Mouse (Mus musculus) liver, embryonic 13.5 days (tissue): Measurements from ENCODE around the gene Rtl10. TPM values are rescaled to one million over a fixed set of nuclear protein-coding genes. Genes with fewer than 3 reads are reported as not detected.
"Not testable (repeated sequence)": the region's sequence is repeated elsewhere in the genome, so short reads cannot be mapped to it uniquely, and the experiment has no call there.

Source experiments
- ATAC-seq: fragments of 200-750 bp; cut with Nextera tagmentation; 2 replicates; pipeline ENCODE4 v1.8.0; 2017; ENCODE audit warnings: low read depth, mild to moderate bottlenecking, moderate number of reproducible peaks, moderate library complexity
- DNase-seq: peaks from one replicate; pipeline ENCODE4 v3.0.0; 2022
- H3K27ac ChIP-seq: fragments of 300-500 bp; sonication (generic); 2 replicates; pipeline ENCODE4 v1.5.1; 2015; ENCODE audit warnings: moderate library complexity, mild to moderate bottlenecking, inconsistent platforms
- H3K27me3 ChIP-seq: fragments of 300-500 bp; sonication (generic); 2 replicates; pipeline ENCODE4 v1.6.1; 2015; ENCODE audit warnings: mild to moderate bottlenecking, inconsistent platforms
- H3K36me3 ChIP-seq: fragments of 300-500 bp; sonication (generic); 2 replicates; pipeline ENCODE4 v1.6.1; 2015; ENCODE audit warnings: mild to moderate bottlenecking, inconsistent platforms
- H3K4me1 ChIP-seq: fragments of 300-500 bp; sonication (generic); replicated peaks from 2 replicates; pipeline ENCODE4 v1.6.1; 2015; ENCODE audit warnings: inconsistent platforms
- H3K4me2 ChIP-seq: fragments of 300-500 bp; sonication (generic); 2 replicates; pipeline ENCODE4 v1.6.1; 2015; ENCODE audit warnings: inconsistent platforms, mild to moderate bottlenecking, moderate library complexity
- H3K4me3 ChIP-seq: fragments of 300-500 bp; sonication (generic); replicated peaks from 2 replicates; pipeline ENCODE4 v1.5.1; 2015; ENCODE audit warnings: mild to moderate bottlenecking, inconsistent platforms
- H3K9ac ChIP-seq: fragments of 300-500 bp; sonication (generic); 2 replicates; pipeline ENCODE4 v1.6.1; 2015; ENCODE audit warnings: mild to moderate bottlenecking, inconsistent platforms
- H3K9me3 ChIP-seq: fragments of 300-500 bp; sonication (generic); replicated peaks from 2 replicates; pipeline ENCODE4 v1.6.1; 2016; ENCODE audit warnings: inconsistent platforms
- WGBS: fragments of 180-500 bp; shearing (Covaris S2); methylation state at CpG from one replicate; pipeline ENCODE4 v1.1.7; 2015; ENCODE audit not compliant: insufficient replicate concordance; 5-methylcytosine and 5-hydroxymethylcytosine counted together
- polyA plus RNA-seq: library from polyadenylated mRNA; unstranded; fragments of >200 nt; fragmentation: Nextera tagmentation; extraction: Ambion mirVana; gene quantifications from 2 replicates; pipeline ENCODE4 v1.2.1, GENCODE M21; 2015

Gene Rtl10
- polyA plus RNA-seq, 1 experiment from 2014 or later: 1.9 TPM

- peaks cover 12% of the 10 kb centered on the region for H3K36me3 ChIP-seq
- H3K9ac ChIP-seq: no peak overlapping the region
- no peak overlapping the region for H3K4me3 ChIP-seq
- no peaks in the 10 kb centered on the region for H3K4me1 ChIP-seq
- no peaks in the 10 kb centered on the region for H3K27me3 ChIP-seq
- H3K9me3 ChIP-seq: no peaks in the 10 kb centered on the region
- 57% methylated on average over 1 of the region's 1 CpGs for WGBS
- DNase-seq (no peak), ATAC-seq (no peak)
- H3K27ac ChIP-seq: no peak overlapping the region
- no peak overlapping the region for H3K4me2 ChIP-seq
Measured at GRCm38 (mm10) chr16:18507200-18507549, 8.5 kb downstream of the Rtl10 start.

- Histone ChIP-seq H3K4me2 (no peak overlapping the region), H3K9me3 (no peaks in the 10 kb centered on the region), H3K27me3 (no peaks in the 10 kb centered on the region), H3K4me1 (no peaks in the 10 kb centered on the region), H3K27ac (no peak overlapping the region), H3K9ac (no peak overlapping the region), H3K36me3 (no peaks in the 10 kb centered on the region), H3K4me3 (no peak overlapping the region)
- ATAC-seq (no peak), DNase-seq (no peak)
- 72% methylated on average over 5 of the region's 5 CpGs for WGBS
Measured at GRCm38 (mm10) chr16:18511741-18512140, 13.0 kb downstream of the Rtl10 start.

GRCm38 (mm10) chr16:18513508-18513907, 14.8 kb downstream of the Rtl10 start:
- Histone ChIP-seq H3K4me3 (no peak overlapping the region), H3K9me3 (no peaks in the 10 kb centered on the region), H3K4me1 (no peaks in the 10 kb centered on the region), H3K36me3 (no peaks in the 10 kb centered on the region), H3K27me3 (no peaks in the 10 kb centered on the region), H3K27ac (no peak overlapping the region), H3K9ac (no peak overlapping the region), H3K4me2 (no peak overlapping the region)
- 73% methylated on average over 6 of the region's 6 CpGs for WGBS
- no peak for ATAC-seq
- no peak for DNase-seq

- DNase-seq (no peak), ATAC-seq (no peak)
- Histone ChIP-seq H3K36me3 (no peaks in the 10 kb centered on the region), H3K9ac (no peak overlapping the region), H3K4me1 (no peaks in the 10 kb centered on the region), H3K27ac (no peak overlapping the region), H3K27me3 (no peaks in the 10 kb centered on the region), H3K4me2 (no peak overlapping the region), H3K9me3 (no peaks in the 10 kb centered on the region), H3K4me3 (no peak overlapping the region)
Measured at GRCm38 (mm10) chr16:18518091-18518490, 19.4 kb downstream of the Rtl10 start.

- no peak overlapping the region for H3K4me3 ChIP-seq
- DNase-seq (no peak), ATAC-seq (no peak)
- H3K9me3 ChIP-seq: no peaks in the 10 kb centered on the region
- H3K4me1 ChIP-seq: no peaks in the 10 kb centered on the region
- no peaks in the 10 kb centered on the region for H3K36me3 ChIP-seq
- H3K27me3 ChIP-seq: no peaks in the 10 kb centered on the region
- no peak overlapping the region for H3K4me2 ChIP-seq
- no peak overlapping the region for H3K9ac ChIP-seq
- WGBS: 84% methylated on average over 8 of the region's 8 CpGs
- no peak overlapping the region for H3K27ac ChIP-seq
Measured at GRCm38 (mm10) chr16:18523563-18524245, 25.0 kb downstream of the Rtl10 start.

- Histone ChIP-seq H3K9ac (no peak overlapping the region), H3K36me3 (no peaks in the 10 kb centered on the region), H3K4me2 (no peak overlapping the region), H3K4me3 (no peak overlapping the region), H3K27ac (no peak overlapping the region), H3K27me3 (no peaks in the 10 kb centered on the region), H3K4me1 (no peaks in the 10 kb centered on the region), H3K9me3 (no peaks in the 10 kb centered on the region)
- DNase-seq (no peak), ATAC-seq (no peak)
- 83% methylated on average over 5 of the region's 5 CpGs for WGBS
Measured at GRCm38 (mm10) chr16:18528656-18529055, 30.0 kb downstream of the Rtl10 start.

GRCm38 (mm10) chr16:18533061-18533460, 34.4 kb downstream of the Rtl10 start:
- WGBS: 86% methylated on average over 7 of the region's 7 CpGs
- not testable (repeated sequence) for H3K4me1 ChIP-seq, H3K27me3 ChIP-seq, H3K4me3 ChIP-seq, H3K4me2 ChIP-seq, H3K36me3 ChIP-seq, H3K9ac ChIP-seq, H3K27ac ChIP-seq, DNase-seq, H3K9me3 ChIP-seq
- peak; percentile 100 for ATAC-seq

- Histone ChIP-seq H3K27me3 (no peaks in the 10 kb centered on the region), H3K27ac (no peak overlapping the region), H3K9ac (no peak overlapping the region), H3K4me1 (no peaks in the 10 kb centered on the region), H3K9me3 (no peaks in the 10 kb centered on the region), H3K4me2 (no peak overlapping the region), H3K4me3 (no peak overlapping the region), H3K36me3 (no peaks in the 10 kb centered on the region)
- WGBS: 79% methylated on average over 3 of the region's 3 CpGs
- ATAC-seq (no peak), DNase-seq (no peak)
Measured at GRCm38 (mm10) chr16:18537407-18537990, 38.8 kb downstream of the Rtl10 start.

- H3K27ac ChIP-seq: no peak overlapping the region
- no peak for DNase-seq
- no peaks in the 10 kb centered on the region for H3K4me1 ChIP-seq
- no peak overlapping the region for H3K9ac ChIP-seq
- ATAC-seq: no peak
- no peak overlapping the region for H3K4me3 ChIP-seq
- H3K36me3 ChIP-seq: no peaks in the 10 kb centered on the region
- no peaks in the 10 kb centered on the region for H3K9me3 ChIP-seq
- 63% methylated on average over 6 of the region's 6 CpGs for WGBS
- no peaks in the 10 kb centered on the region for H3K27me3 ChIP-seq
- H3K4me2 ChIP-seq: no peak overlapping the region
Measured at GRCm38 (mm10) chr16:18539281-18539680, 40.6 kb downstream of the Rtl10 start.

- Histone ChIP-seq H3K4me2 (no peak overlapping the region), H3K9ac (no peak overlapping the region), H3K4me1 (no peaks in the 10 kb centered on the region), H3K36me3 (no peaks in the 10 kb centered on the region), H3K27ac (no peak overlapping the region), H3K27me3 (no peaks in the 10 kb centered on the region), H3K4me3 (no peak overlapping the region), H3K9me3 (no peaks in the 10 kb centered on the region)
- ATAC-seq: no peak
- 69% methylated on average over 8 of the region's 8 CpGs for WGBS
- DNase-seq: no peak
Measured at GRCm38 (mm10) chr16:18543151-18543829, 44.6 kb downstream of the Rtl10 start.

GRCm38 (mm10) chr16:18547891-18548290, 49.2 kb downstream of the Rtl10 start:
- ATAC-seq: no peak
- no peaks in the 10 kb centered on the region for H3K9me3 ChIP-seq
- no peak for DNase-seq
- no peaks in the 10 kb centered on the region for H3K4me1 ChIP-seq
- H3K27me3 ChIP-seq: no peaks in the 10 kb centered on the region
- H3K4me2 ChIP-seq: no peak overlapping the region
- H3K36me3 ChIP-seq: no peaks in the 10 kb centered on the region
- 78% methylated on average over 5 of the region's 5 CpGs for WGBS
- no peak overlapping the region for H3K27ac ChIP-seq
- no peak overlapping the region for H3K4me3 ChIP-seq
- no peak overlapping the region for H3K9ac ChIP-seq
